Mouse (Mus musculus) lung, postnatal 36 days (tissue): Measurements from ENCODE around the gene Myct1.

Experiments used
- DNase-seq: peaks from one replicate; pipeline ENCODE4 v3.0.0; 2022; ENCODE audit warnings: mixed read lengths

Myct1 gene

DNA sequence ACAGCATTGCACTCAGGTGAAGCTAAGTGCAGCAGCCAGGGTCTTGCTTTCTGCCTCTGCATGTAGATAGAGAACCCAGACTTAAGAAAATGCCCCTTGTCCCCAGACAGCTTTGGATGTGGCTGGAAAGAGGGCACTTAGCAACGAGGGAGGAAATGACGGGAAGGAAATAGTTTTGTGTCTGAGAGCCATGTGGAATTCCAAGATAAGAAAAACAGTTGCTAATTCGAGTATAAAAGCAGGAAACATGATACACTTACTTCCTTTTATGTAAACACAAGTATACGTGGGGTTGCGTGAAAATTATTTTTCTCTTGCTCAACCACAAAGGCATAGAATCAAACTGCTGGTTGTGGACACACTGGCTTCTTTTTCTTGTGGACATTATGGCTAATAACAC lies at the start of gene Myct1:
Gene Myct1 (plus strand): TSS at position 312 of the 400 bp plus-strand sequence.
- peak; percentile 51 for DNase-seq

DNA sequence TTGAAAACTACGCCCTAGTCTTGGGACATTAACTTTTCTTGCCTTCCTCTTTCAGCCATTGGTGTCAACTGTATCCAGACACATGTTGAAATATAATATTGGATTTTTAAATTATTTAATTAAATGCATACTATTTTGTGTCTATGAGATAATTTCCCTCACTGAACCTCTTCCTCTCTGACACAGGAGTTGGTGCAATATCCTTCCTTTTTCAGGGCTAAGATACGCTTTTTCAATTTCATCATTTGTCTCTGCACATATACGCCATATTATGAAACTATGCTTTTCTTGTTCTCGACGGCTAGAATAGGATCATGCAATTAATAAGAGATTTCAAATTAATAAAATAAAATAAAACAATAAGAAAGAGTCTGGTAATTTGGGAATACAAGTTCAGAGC lies 47.1 kb upstream of the Myct1 start:
- no peak for DNase-seq

DNA sequence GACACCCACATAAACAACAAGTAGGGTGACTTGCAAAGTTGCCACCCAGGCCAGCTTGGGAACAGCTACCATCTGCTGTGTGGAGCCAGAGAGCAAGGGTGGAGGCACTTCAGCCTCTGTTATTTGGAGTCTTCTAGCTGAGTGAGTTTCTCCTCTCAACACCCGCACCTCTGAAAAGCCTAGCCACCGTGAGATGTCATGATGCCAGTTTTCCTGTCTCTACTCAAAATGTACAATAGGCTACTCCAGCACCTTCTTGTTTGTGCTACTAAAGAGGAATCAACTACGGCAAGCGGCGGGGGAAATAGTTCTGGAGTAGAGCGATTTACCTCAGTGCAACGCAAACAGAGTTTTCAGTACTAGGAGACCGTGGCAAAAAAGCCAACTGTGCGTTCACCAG lies 45.8 kb upstream of the Myct1 start:
- DNase-seq: no peak

DNA sequence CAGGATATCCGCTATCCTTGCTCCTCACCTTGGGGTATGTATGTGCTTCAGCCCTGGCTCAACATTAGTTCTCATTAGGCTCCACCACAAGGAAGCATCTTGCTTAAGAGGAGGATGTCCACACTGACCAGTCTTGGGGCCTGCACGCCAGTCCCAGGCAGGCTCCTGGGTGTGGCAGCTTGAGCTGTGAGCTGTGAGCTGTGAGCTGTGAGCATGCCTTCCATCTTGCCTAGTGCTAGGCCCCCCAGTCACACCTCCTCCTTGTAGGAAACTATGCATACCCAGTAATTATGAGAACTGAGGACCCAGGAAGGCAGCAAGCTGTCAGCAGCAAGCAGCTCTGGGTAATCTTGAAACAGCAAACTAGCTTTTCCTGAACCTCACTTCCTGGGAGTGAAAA lies 44.9 kb upstream of the Myct1 start:
- peak; percentile 23 for DNase-seq

DNA sequence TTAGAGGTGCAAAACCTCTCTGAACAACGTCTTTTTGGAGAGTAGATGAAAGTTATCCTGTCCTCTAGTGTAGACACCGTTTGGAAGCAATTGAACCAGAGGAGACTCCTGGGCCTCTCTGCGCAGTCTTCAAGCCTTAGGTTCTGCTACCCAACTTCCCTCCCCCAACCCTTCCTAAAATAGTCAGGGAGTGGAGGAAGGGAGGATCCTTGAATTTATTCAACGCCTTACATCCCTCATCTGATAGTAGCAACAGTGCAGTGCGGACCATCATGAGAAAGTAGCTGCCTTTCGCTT lies 43.8 kb upstream of the Myct1 start:
- DNase-seq: peak; percentile 53

DNA sequence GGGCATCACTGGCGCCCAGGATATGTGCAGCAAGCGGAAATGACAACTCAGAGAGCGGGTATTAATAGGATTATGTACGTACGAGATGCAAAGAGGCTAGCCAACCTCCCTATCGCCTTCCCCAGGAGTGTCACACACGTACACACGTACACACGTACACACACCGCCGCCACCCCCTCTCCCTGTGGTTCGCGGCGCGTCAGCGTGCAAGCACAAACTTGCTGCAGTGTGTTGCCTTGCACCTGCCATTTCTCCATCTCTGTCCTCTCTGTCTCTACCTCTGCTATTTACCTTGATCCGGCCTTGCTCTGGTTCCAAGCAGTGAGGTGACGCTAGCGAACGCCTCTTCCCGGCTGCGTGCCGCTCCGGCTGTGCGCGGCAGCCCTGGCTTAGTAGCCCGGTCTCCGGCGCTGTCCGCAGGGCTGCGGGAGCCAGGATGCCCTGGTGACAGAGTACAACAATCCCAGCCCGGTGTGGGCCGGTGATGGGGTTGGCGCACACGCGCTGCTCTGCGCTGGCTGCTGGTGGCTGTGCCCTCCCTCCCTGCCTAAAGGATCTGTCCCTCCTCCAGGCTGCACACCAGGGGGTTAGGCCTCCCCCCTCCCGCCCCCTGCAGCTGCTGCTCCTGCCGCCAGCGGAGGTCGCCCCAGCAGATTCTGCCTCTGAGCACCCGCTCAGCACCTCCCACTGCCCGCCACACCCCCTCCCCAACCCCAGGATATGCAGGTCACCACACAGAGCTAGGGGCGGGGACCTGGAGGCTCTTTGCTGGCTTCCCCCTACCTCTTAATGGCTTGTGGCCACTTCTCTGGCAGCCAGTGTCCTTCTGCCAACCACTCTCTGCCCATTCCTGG lies 43.2 kb upstream of the Myct1 start:
- DNase-seq: peak; percentile 56

DNA sequence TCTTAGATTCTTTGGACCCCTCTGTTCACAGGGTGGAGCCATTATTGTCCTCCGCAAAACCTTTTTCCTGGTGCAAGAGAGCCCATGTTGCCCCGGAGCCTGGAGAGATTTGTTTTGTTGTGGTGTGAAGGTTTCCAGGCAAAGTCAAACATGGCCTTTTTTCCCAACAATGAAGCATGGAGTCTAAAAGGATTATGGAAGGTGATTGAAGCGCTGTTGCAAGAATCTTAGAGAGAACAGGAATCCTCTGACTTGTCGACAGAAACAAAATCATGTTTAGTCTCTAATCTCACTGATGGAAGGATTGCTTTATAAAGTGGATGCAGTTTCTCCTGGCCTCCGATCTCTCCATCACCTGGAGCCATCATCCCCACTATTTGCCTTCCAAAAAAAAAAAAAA lies 42.2 kb upstream of the Myct1 start, which contains the start of gene Syne1:
Gene Syne1 (minus strand): TSS at position 101 of the 400 bp plus-strand sequence.
- DNase-seq: no peak

DNA sequence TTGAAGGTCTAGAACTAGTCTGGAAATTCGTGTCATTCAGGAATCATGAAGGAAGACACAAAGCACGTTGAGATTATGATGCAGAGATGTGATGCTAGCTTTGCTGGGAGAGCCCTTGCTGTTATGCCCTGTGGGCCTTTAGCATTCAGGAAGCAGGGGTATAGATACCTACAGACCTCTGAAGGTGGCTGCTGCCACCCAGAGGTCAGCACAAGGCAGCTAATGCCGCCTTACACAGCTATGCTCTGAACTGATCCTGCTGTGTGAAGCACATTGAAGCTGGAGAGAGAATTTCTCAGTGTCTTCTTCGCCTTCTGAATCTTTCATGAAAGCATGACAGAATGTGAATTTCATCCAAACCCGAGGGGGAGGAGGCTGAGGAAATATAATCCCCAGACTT lies 38.6 kb upstream of the Myct1 start:
- DNase-seq: peak; percentile 37

DNA sequence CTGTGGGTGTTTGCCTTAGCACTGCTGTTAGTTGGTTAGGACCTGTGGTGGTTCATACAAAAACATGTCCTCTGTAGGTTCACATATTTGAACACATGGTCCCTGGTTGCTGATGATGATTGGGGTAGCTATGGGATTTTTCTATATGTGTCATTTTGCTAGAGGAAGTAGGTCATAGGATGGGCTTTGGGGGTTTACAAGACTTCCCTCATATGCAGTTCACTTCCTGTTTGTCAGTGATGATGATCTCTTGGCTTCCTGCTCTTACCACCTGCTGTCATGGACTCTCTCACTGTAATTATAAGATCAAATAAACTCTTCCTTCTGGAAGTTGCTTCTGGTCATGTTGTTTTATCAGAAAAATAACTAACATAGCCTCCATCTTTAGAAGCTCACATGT lies 34.8 kb upstream of the Myct1 start:
- no peak for DNase-seq

DNA sequence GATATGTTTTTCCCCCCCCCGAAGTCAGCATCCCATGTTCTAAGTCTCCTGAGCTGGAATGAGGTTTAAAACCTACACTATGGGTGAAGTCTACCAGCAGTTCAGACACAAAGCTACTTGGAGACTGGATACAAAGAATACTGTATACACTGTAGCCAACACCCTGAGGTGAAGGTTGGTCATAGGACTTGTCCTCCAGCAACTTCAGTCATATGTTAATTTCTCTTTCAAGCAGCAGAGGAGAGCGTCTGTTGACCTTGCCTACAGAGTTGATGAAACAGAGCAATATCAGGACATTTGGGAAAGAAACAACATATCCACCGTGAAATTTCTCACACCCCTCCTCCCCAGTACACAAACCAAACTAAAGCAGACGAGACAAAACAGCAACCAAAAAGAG lies 33.0 kb upstream of the Myct1 start:
- DNase-seq: no peak

DNA sequence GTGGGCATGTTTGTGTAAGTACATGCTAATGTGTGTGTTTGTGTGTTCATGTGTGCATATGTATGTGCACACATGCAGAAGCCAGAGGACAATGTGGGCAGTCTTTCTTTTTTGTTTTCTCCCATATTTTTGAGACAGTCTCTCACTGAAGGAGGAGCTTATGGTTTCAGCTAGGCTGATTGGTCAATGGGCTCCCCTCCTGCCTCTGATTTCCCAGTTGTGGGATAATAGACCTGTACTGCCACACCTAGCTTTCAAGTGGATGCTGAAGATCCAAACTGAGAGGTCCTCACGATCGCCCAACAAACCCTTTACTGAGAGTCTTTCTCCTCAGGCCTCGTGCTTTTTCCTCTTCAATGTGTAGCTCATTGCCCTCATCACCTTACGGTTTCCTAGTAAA lies 31.9 kb upstream of the Myct1 start:
- DNase-seq: no peak

DNA sequence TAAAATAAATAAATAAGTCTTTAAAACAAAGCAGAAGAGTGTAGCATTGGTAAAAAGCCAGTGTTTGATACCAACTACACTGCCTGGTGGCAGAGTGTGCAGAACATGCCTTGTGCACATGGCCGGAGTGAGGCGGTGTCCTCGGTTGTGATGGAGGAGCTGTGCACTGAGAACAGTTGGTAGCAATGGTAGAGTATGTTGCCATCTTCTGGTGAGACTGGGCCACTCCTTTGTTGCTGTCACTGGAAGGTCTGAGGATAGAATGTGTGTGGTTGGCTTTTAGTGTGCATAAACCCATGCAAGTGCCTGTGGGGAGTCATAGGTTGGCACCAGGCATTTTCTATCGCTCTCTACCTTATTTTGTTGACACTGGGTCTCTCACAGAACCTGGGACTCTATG lies 24.6 kb upstream of the Myct1 start:
- DNase-seq: no peak

DNA sequence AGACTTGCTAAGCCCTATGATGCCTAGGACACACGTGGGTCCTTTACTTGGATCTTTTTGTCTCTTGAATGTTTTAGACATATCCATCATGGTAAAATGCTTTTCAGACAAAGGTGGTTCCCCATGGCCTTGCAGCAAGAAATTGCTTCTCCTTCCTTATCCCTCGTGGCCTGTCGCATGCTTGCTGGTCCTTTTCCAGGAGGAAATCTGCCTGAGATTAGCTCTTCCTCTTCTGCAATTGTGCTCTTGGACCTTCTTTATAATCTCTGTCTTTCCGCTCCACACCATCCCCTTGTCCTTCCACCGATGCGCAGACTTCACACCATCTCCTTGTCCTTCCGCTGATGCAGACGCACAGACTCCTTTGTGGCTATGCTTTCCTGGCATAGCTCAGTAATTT lies 23.5 kb upstream of the Myct1 start:
- DNase-seq: no peak

DNA sequence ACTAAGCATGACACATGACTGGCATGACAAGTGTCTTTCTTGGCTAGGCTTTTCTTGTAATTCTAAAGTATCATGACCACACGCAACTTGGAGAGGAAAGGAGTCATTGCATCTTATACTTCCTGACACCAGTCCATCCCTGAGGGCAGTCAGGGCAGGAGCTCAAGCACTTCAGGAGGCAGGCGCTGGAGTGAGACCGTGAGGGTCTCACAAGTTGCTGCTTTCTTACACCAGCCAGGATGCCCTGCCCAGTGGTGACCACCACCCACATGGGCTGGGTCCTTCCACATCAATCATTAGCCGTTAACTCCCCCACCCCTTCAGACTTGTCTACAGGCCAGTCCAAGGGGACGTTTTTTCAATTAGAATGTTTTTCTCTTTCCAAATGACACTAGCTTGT lies 22.2 kb upstream of the Myct1 start:
- DNase-seq: no peak

DNA sequence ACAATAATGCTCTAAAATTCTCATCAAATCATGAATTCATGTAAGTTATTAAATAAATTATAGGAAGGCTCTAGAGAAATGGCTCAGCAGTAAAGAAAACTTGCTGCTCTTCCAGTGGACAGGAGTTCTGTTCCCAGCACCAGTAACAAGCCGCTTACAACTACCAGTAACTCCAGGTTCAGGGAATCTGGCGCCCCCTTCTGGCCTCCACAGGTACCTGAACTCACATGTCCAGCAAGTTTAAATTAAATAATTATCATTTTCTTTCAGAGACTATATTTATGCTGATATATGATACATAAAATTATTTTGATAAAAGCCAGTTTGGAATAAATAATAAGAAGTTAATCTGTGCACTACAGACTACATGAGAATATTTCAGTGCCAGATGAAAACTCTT lies 20.2 kb upstream of the Myct1 start:
- no peak for DNase-seq

DNA sequence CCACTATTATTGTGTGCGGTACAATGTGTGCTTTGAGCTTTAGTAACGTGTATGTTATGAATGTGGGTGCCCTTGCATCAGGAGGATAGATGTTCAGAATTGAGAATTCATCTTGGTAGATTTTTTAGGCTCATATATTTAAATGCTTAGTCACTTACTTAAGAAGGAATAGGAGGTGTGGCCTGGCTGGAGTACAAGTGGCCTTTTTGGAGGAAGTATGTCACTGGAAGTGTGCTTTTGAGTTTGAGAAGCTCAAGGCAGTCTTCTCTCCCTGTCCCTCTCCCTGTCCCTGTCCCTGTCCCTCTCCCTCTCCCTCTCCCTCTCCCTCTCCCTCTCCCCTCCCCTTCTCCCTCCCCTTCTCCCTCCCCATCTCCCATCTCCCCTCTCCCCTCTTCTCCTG lies 2.5 kb upstream of the Myct1 start:
- DNase-seq: no peak

DNA sequence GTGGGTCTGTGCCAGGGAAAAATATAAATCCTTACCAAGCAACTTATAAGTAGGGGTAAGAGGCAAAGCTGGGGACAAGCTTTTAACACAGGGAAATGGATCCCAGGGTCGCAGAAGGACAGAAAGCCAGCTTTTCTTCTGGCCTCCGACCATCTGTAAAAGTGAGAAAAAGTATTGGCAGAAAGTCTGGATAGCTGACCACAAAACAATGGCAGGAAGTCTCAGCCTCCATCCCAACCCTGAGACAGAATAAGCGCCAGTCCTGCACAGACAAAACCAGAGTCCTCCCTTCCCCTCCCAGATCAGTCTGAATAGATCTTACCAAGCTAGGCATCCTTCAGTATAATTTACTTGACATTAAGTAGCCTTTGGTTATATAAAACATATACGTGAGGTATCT lies 1.6 kb upstream of the Myct1 start:
- DNase-seq: peak; percentile 58

DNA sequence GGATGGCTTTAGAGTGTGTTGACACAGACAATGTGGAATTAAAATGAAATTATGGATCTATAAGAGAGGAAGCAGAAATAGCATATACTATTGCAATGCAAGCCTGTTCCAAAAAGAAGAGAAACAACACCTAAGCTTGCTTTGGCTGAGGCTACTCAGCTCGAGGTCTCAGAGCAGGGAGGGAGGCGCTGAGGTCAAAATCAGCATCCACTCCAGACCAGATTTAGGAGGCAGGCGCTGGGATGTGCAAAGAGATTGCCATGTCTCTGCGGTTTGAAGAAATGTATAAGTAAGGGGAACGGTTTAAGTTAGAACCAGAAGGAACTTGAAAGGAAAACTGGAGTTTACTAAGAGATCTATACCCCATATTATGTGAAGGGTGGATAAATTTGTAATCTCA lies 882 bp downstream of the Myct1 start:
- DNase-seq: no peak

DNA sequence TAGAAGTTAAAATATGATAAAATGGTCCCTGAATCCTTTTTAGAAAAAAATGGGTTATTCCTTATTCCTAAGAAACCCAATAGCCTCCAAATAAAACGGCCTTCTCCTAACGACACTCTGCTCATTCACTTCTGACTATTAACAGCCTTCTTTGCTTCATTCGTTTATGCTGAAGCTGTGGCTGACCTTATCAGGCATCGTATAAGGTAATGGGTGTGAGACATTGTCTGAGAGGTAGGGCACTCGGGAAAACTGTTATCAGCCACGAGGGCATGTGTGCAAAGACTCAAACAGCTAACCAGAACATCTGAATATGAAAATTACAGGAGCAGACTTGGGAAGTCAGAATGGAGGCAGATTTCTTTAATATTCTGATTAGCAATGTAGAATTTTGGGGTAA lies 3.0 kb downstream of the Myct1 start:
- DNase-seq: no peak

DNA sequence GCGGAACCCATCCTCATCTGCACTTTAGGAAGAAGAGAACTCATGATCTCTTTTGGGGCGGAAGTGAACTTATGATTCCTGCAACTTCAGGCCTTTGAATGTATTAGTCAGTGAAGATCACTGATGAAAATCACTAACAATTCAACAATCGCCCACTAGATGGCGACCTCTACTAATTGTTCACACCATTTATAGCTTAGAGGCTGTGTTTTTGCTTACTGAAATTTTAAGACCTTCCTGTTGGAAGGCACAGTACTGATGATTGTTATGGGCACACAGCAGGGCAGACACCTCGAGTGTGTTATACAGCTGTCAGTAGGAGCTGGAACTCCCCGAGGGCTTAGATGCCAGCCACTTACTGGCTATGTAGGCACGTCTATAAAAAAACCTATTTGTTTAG lies 6.5 kb downstream of the Myct1 start:
- DNase-seq: peak; percentile 88

DNA sequence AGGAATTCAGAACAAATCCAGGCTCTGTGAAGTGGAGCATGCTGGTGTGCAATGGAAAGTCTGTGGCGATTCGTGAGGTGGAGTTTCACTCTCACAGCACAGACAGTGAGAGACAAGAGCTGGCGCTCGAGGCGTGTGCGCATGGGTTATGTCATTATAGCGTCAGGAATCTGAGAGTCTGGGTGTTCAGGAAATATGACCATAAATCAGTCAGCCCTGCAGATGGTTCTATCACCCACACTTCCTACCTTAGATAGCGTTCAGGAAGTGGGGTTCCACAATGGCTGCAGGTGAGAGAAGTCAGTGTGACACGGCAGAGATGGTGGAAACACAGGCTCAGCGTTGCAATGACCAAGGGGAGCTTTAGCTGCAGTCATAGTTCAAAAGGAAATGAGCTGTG lies 9.9 kb downstream of the Myct1 start:
- DNase-seq: no peak

DNA sequence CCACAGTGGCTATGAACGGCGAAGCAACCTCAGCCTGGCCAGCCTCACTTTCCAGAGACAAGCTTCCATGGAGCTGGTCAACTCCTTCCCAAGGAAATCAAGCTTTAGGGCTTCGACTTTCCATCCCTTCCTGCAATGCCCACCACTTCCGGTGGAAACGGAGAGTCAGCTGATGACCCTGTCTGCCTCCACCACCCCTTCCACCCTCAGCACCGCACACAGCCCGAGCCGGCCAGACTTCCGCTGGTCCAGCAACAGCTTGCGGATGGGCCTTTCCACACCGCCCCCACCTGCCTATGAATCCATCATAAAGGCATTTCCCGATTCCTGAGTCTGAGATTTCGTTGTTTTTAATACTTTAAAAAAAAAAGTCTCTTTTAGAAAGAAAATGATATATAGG lies 10.8 kb downstream of the Myct1 start:
- no peak for DNase-seq

DNA sequence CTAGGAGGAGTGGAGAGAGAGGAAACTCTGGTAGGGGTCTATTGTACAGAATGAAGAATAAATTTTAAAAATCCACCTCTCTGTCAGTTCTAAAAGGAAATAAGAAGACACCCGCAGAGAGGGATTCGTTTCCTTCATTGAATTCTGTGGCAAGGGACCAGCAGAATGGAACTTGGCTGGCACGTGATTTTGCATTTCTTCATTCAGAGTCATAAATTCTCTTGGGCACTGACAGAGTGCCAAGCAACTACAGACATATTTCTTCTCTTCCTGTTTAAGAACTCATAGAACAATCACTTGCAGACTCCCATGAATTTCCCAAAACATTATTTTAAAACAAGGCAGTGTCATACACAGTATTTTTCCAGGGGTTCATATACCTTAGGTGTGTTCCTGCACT lies 15.3 kb downstream of the Myct1 start:
- DNase-seq: no peak

DNA sequence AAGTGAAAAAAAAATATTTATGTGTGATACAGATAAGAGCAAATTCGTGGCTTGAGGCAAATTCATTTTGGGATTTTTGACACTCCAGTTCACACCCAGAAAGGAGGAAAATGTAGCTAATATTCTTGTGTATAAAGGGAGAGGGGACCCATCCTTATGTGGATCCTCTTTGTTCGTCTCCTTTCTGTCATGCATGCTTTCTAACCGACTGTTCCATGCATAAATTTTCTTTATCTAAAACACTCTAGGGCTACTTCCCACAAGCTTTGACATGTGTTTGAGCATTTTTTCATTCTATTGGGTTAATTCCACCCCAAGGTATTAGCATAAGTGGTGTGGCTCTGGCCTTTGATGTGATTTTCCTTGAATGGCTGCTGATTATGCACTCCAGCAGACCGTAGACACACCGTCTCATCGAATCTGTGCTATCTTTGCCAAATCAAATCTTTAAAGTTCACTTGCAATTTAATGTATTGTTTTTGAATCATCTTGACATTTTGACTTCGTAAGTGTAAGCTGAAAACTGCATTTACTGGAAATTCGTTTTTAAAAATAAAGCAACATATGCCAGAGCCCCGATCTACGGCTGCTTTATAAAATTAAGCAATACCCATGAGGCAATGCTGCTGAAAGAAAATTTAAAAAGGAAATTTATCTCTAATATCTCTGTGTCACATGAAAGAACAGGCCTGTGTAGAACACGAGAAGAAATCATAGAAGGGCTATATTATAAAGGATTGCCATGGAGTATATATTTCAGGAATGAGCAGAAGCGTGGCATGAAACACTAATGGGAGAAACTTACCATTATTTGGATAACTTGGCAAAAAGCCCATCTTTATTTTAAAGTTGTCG lies 21.8 kb downstream of the Myct1 start:
- DNase-seq: no peak
